Mouse (Mus musculus): ENCODE data around the gene Gm9936. TPM values are rescaled to one million over a fixed set of nuclear protein-coding genes. Genes with fewer than 3 reads are reported as not detected.

Gm9936 gene
- polyA plus RNA-seq, 1 experiment from 2014 or later = 3.7 TPM

DNA sequence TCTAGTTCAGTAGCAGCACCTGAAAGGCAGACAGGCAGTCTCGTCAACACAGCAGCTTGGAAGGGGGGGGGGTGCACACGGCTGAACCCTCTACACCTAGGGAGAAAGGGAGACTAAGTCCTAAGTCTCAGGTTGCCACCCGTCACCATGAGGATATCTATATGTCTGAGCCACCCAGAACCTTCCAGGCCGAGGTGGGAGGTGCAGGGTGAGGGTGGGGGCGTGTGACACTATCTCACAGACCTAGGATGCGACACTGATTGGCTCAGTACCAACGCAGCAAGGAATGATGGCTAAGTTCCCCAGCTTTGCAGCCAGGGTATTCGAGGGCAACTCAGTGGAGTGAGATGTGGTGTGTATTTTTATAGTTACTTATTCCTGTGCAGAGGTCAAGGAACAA is 50.1 kb downstream of the Gm9936 start:
- no peak for ATAC-seq
- no peaks in the 10 kb centered on the region for H3K27me3 ChIP-seq (ENCODE audit: control insufficient read depth, insufficient read depth, low read depth, low read length)
- H3K27ac ChIP-seq (ENCODE audit: low read length) = no peak overlapping the region
- H3K4me2 ChIP-seq (ENCODE audit: low read length) = no peak overlapping the region
- H3K4me1 ChIP-seq (ENCODE audit: control insufficient read depth, insufficient read depth, low read length) = peaks cover 12% of the 10 kb centered on the region
- no peak overlapping the region for H3K9ac ChIP-seq (ENCODE audit: low read depth, low read length)
- no peaks in the 10 kb centered on the region for H3K9me3 ChIP-seq (replicated peaks; ENCODE audit: control insufficient read depth, low read length, poor library complexity, severe bottlenecking)
- H3K36me3 ChIP-seq (ENCODE audit: control insufficient read depth, insufficient read depth, low read length) = peaks cover 13% of the 10 kb centered on the region; the same call in 1 of the 2 replicates
- H3K4me3 ChIP-seq (ENCODE audit: low read depth, low read length) = no peak overlapping the region
- 83% methylated on average over 8 of the region's 8 CpGs for whole genome bisulfite sequencing

- WGBS = 76% methylated on average over 6 of the region's 6 CpGs
- H3K36me3 ChIP-seq (ENCODE audit: control insufficient read depth, insufficient read depth, low read length) = peaks cover 18% of the 10 kb centered on the region
These were observed 50.6 kb downstream of the Gm9936 start for GRCm38 (mm10) chr5:114807893-114808292.

DNA sequence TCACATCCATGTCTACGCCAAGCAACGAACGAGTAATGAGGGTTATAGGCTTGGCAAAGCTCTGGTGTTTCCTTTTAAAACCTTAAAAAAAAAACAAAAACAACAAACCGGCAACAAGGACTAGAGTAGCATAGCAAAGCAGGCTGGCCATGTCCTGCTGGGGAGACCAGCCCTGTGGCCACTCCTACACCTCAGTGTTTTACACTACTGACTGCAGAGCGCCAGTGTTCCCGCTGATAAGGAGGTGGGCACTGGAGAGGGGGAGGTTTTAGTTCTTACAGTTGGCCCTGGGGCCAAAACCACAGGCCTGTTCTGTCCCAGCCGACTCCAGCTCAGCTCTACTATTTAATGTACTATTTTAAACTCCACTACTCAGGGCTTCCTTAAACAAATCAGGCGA is 51.0 kb downstream of the Gm9936 start:
- no peak for ATAC-seq
- Histone ChIP-seq H3K27ac (ENCODE audit: low read length) (peak overlapping the region; percentile 2; the same call in 1 of the 2 replicates), H3K4me3 (ENCODE audit: low read depth, low read length) (no peak overlapping the region), H3K4me1 (ENCODE audit: control insufficient read depth, insufficient read depth, low read length) (peaks cover 8% of the 10 kb centered on the region), H3K4me2 (ENCODE audit: low read length) (no peak overlapping the region), H3K36me3 (ENCODE audit: control insufficient read depth, insufficient read depth, low read length) (peaks cover 22% of the 10 kb centered on the region), H3K9ac (ENCODE audit: low read depth, low read length) (no peak overlapping the region), H3K9me3 (replicated peaks; ENCODE audit: control insufficient read depth, low read length, poor library complexity, severe bottlenecking) (no peaks in the 10 kb centered on the region), H3K27me3 (ENCODE audit: control insufficient read depth, insufficient read depth, low read depth, low read length) (no peaks in the 10 kb centered on the region)
- WGBS = 30% methylated on average over 8 of the region's 8 CpGs

More at GRCm38 (mm10) chr5:114807893-114808292, 50.6 kb downstream of the Gm9936 start:
- ATAC-seq = no peak
- H3K4me2 ChIP-seq (ENCODE audit: low read length) = no peak overlapping the region
- no peaks in the 10 kb centered on the region for H3K27me3 ChIP-seq (ENCODE audit: control insufficient read depth, insufficient read depth, low read depth, low read length)
- no peak overlapping the region for H3K27ac ChIP-seq (ENCODE audit: low read length)
- H3K4me3 ChIP-seq (ENCODE audit: low read depth, low read length) = no peak overlapping the region
- H3K9me3 ChIP-seq (replicated peaks; ENCODE audit: control insufficient read depth, low read length, poor library complexity, severe bottlenecking) = no peaks in the 10 kb centered on the region
- H3K9ac ChIP-seq (ENCODE audit: low read depth, low read length) = no peak overlapping the region
- peaks cover 12% of the 10 kb centered on the region for H3K4me1 ChIP-seq (ENCODE audit: control insufficient read depth, insufficient read depth, low read length)

- H3K4me3 ChIP-seq (ENCODE audit: low read depth, low read length) = no peak overlapping the region
- H3K4me1 ChIP-seq (ENCODE audit: control insufficient read depth, insufficient read depth, low read length) = peaks cover 4% of the 10 kb centered on the region
- no peak overlapping the region for H3K9ac ChIP-seq (ENCODE audit: low read depth, low read length)
- no peak overlapping the region for H3K4me2 ChIP-seq (ENCODE audit: low read length)
- H3K27ac ChIP-seq (ENCODE audit: low read length) = peak overlapping the region; percentile 2; the same call in 1 of the 2 replicates
- no peaks in the 10 kb centered on the region for H3K27me3 ChIP-seq (ENCODE audit: control insufficient read depth, insufficient read depth, low read depth, low read length)
- H3K9me3 ChIP-seq (replicated peaks; ENCODE audit: control insufficient read depth, low read length, poor library complexity, severe bottlenecking) = no peaks in the 10 kb centered on the region
- H3K36me3 ChIP-seq (ENCODE audit: control insufficient read depth, insufficient read depth, low read length) = peaks cover 25% of the 10 kb centered on the region
- no peak for ATAC-seq
- 45% methylated on average over 9 of the region's 9 CpGs for WGBS
These were observed 51.4 kb downstream of the Gm9936 start for GRCm38 (mm10) chr5:114807063-114807462.

GRCm38 (mm10) chr5:114806636-114807035 is 51.8 kb downstream of the Gm9936 start:
- peaks cover 25% of the 10 kb centered on the region for H3K36me3 ChIP-seq (ENCODE audit: control insufficient read depth, insufficient read depth, low read length)
- no peak overlapping the region for H3K4me3 ChIP-seq (ENCODE audit: low read depth, low read length)

More at GRCm38 (mm10) chr5:114806636-114807035, 51.8 kb downstream of the Gm9936 start:
- WGBS = 85% methylated on average over 8 of the region's 8 CpGs
- no peak overlapping the region for H3K9ac ChIP-seq (ENCODE audit: low read depth, low read length)
- no peak overlapping the region for H3K4me2 ChIP-seq (ENCODE audit: low read length)
- ATAC-seq = no peak
- H3K27me3 ChIP-seq (ENCODE audit: control insufficient read depth, insufficient read depth, low read depth, low read length) = no peaks in the 10 kb centered on the region
- no peaks in the 10 kb centered on the region for H3K9me3 ChIP-seq (replicated peaks; ENCODE audit: control insufficient read depth, low read length, poor library complexity, severe bottlenecking)
- H3K27ac ChIP-seq (ENCODE audit: low read length) = peak overlapping the region; percentile 34; the same call in 1 of the 2 replicates
- H3K4me1 ChIP-seq (ENCODE audit: control insufficient read depth, insufficient read depth, low read length) = peaks cover 3% of the 10 kb centered on the region; the same call in 1 of the 2 replicates

Small RNA genes within 50 kb of the gene (microRNA-seq; reads per million reads assigned to microRNA genes)
- gene Mir6240 = 5.5 reads per million, percentile 24 among the genes with 10 or more reads in this experiment

Other genes with a start within 250 kb of the Gm9936 start
- gene Trpv4, start 200.3 kb downstream of the Gm9936 start, polyA plus RNA-seq (2015; fragmentation: Nextera tagmentation; extraction: Ambion mirVana) = 1.3 and 1.9 TPM in 2 replicates
- gene Gltp, start 167.7 kb downstream of the Gm9936 start, polyA plus RNA-seq (2015; fragmentation: Nextera tagmentation; extraction: Ambion mirVana) = 34.2 and 39.4 TPM in 2 replicates
- 16.3 and 17.5 TPM in 2 replicates for gene Tchp, start 150.9 kb downstream of the Gm9936 start, polyA plus RNA-seq (2015; fragmentation: Nextera tagmentation; extraction: Ambion mirVana)
- 24.3 and 29.0 TPM in 2 replicates for gene Ankrd13a, start 84.0 kb downstream of the Gm9936 start, polyA plus RNA-seq (2015; fragmentation: Nextera tagmentation; extraction: Ambion mirVana)
- gene Git2, start 83.2 kb downstream of the Gm9936 start, polyA plus RNA-seq (2015; fragmentation: Nextera tagmentation; extraction: Ambion mirVana) = 48.4 and 54.1 TPM in 2 replicates
- gene 1500011B03Rik, start 35.2 kb downstream of the Gm9936 start, polyA plus RNA-seq (2015; fragmentation: Nextera tagmentation; extraction: Ambion mirVana) = 272 and 306 TPM in 2 replicates
- gene 4930519G04Rik, start 5.0 kb downstream of the Gm9936 start, polyA plus RNA-seq (2015; fragmentation: Nextera tagmentation; extraction: Ambion mirVana) = not detected in 2 replicates
- 2.8 and 3.1 TPM in 2 replicates for gene Oasl2, start 38.3 kb upstream of the Gm9936 start, polyA plus RNA-seq (2015; fragmentation: Nextera tagmentation; extraction: Ambion mirVana)
- gene Oasl1, start 64.6 kb upstream of the Gm9936 start, polyA plus RNA-seq (2015; fragmentation: Nextera tagmentation; extraction: Ambion mirVana) = 0.40 TPM in 1 of 2 replicates, not detected in the other
- gene 2210016L21Rik, start 83.5 kb upstream of the Gm9936 start, polyA plus RNA-seq (2015; fragmentation: Nextera tagmentation; extraction: Ambion mirVana) = 117 and 132 TPM in 2 replicates
- 0.05 TPM in 1 of 2 replicates, not detected in the other for gene Hnf1a, start 112.4 kb upstream of the Gm9936 start, polyA plus RNA-seq (2015; fragmentation: Nextera tagmentation; extraction: Ambion mirVana)
- gene Sppl3, start 152.5 kb upstream of the Gm9936 start, polyA plus RNA-seq (2015; fragmentation: Nextera tagmentation; extraction: Ambion mirVana) = 18.2 and 18.4 TPM in 2 replicates
- gene Gm10401, start 239.6 kb upstream of the Gm9936 start, polyA plus RNA-seq (2015; fragmentation: Nextera tagmentation; extraction: Ambion mirVana) = 34.8 and 43.1 TPM in 2 replicates

All from midbrain, embryonic 16.5 days (tissue).